Mouse (Mus musculus): ENCODE results near the gene Tcte3. TPM values are rescaled to one million over a fixed set of nuclear protein-coding genes. Genes with fewer than 3 reads are reported as not detected.
"Not testable (repeated sequence)": the region's sequence is repeated elsewhere in the genome, so short reads cannot be mapped to it uniquely, and the experiment has no call there.

The Tcte3 gene
- 0.46 and 1.1 TPM in 2 replicates for polyA plus RNA-seq (2014; fragmentation: Nextera tagmentation; extraction: Ambion mirVana)

GRCm38 (mm10) chr17:15041175-15041729, at the start of gene Tcte3, which contains the start of the genes Ermard and Gm3448:
Tcte3 (minus strand) TSS chr17:15041488.
Ermard (plus strand) TSS chr17:15041208.
Gm3448 (minus strand) TSS chr17:15041537.
- H3K27ac ChIP-seq (replicated peaks; ENCODE audit: low read depth, low read length); H3K27me3 ChIP-seq (ENCODE audit: control insufficient read depth, insufficient read depth, low read length); H3K4me3 ChIP-seq (replicated peaks; ENCODE audit: low read depth, low read length); H3K4me1 ChIP-seq (ENCODE audit: control insufficient read depth, insufficient read depth, low read length); H3K9ac ChIP-seq (replicated peaks; ENCODE audit: low read length); H3K4me2 ChIP-seq (ENCODE audit: low read length); H3K36me3 ChIP-seq (ENCODE audit: control insufficient read depth, insufficient read depth, low read length); DNase-seq; H3K9me3 ChIP-seq (ENCODE audit: control insufficient read depth, low read length): not testable (repeated sequence)
- 0% methylated on average over 7 of the region's 56 CpGs for WGBS
- ATAC-seq (ENCODE audit: low FRiP score, low TSS enrichment), result peak; percentile 98

- H3K4me2 ChIP-seq (ENCODE audit: low read length), result 0 out of 2 replicates have a peak overlapping the region, but pooled peaks have one; percentile 15
- H3K9me3 ChIP-seq (ENCODE audit: control insufficient read depth, low read length), result no peaks in the 10 kb centered on the region
- peak; percentile 71 for DNase-seq
- ATAC-seq (ENCODE audit: low FRiP score, low TSS enrichment), result peak; percentile 78
- peaks cover 16% of the 10 kb centered on the region; the same call in 1 of the 2 replicates for H3K4me1 ChIP-seq (ENCODE audit: control insufficient read depth, insufficient read depth, low read length)
- 0 out of 2 replicates have a peak overlapping the region, but pooled peaks have one; percentile 23 for H3K9ac ChIP-seq (replicated peaks; ENCODE audit: low read length)
- 21% methylated on average over 8 of the region's 8 CpGs for WGBS
- peak overlapping the region; percentile 57 for H3K27ac ChIP-seq (replicated peaks; ENCODE audit: low read depth, low read length)
- H3K27me3 ChIP-seq (ENCODE audit: control insufficient read depth, insufficient read depth, low read length), result no peaks in the 10 kb centered on the region
- no peak overlapping the region for H3K4me3 ChIP-seq (replicated peaks; ENCODE audit: low read depth, low read length)
- H3K36me3 ChIP-seq (ENCODE audit: control insufficient read depth, insufficient read depth, low read length), result no peaks in the 10 kb centered on the region
These were observed 47.3 kb upstream of the Tcte3 start for GRCm38 (mm10) chr17:15088591-15089001.

- ATAC-seq (ENCODE audit: low FRiP score, low TSS enrichment) (peak; percentile 32; the same call in 1 of the 2 replicates), DNase-seq (peak; percentile 45)
- H3K9me3 ChIP-seq (ENCODE audit: control insufficient read depth, low read length), result no peaks in the 10 kb centered on the region
- no peak overlapping the region for H3K4me2 ChIP-seq (ENCODE audit: low read length)
- H3K27me3 ChIP-seq (ENCODE audit: control insufficient read depth, insufficient read depth, low read length), result no peaks in the 10 kb centered on the region
- H3K36me3 ChIP-seq (ENCODE audit: control insufficient read depth, insufficient read depth, low read length), result no peaks in the 10 kb centered on the region
- no peak overlapping the region for H3K9ac ChIP-seq (replicated peaks; ENCODE audit: low read length)
- no peak overlapping the region for H3K4me3 ChIP-seq (replicated peaks; ENCODE audit: low read depth, low read length)
- peaks cover 16% of the 10 kb centered on the region; the same call in 1 of the 2 replicates for H3K4me1 ChIP-seq (ENCODE audit: control insufficient read depth, insufficient read depth, low read length)
- H3K27ac ChIP-seq (replicated peaks; ENCODE audit: low read depth, low read length), result peak overlapping the region; percentile 57
- 20% methylated on average over 2 of the region's 2 CpGs for WGBS
These were observed 46.9 kb upstream of the Tcte3 start for GRCm38 (mm10) chr17:15088166-15088565.

- ATAC-seq (ENCODE audit: low FRiP score, low TSS enrichment) (no peak), DNase-seq (no peak)
- 76% methylated on average over 2 of the region's 2 CpGs for WGBS
- Histone ChIP-seq H3K27me3 (ENCODE audit: control insufficient read depth, insufficient read depth, low read length) (no peaks in the 10 kb centered on the region), H3K27ac (replicated peaks; ENCODE audit: low read depth, low read length) (no peak overlapping the region), H3K36me3 (ENCODE audit: control insufficient read depth, insufficient read depth, low read length) (no peaks in the 10 kb centered on the region), H3K4me2 (ENCODE audit: low read length) (no peak overlapping the region), H3K4me1 (ENCODE audit: control insufficient read depth, insufficient read depth, low read length) (peaks cover 16% of the 10 kb centered on the region; the same call in 1 of the 2 replicates), H3K9ac (replicated peaks; ENCODE audit: low read length) (no peak overlapping the region), H3K4me3 (replicated peaks; ENCODE audit: low read depth, low read length) (no peak overlapping the region), H3K9me3 (ENCODE audit: control insufficient read depth, low read length) (no peaks in the 10 kb centered on the region)
These were observed 43.7 kb upstream of the Tcte3 start for GRCm38 (mm10) chr17:15085006-15085405.

GRCm38 (mm10) chr17:15084226-15084848, 43.0 kb upstream of the Tcte3 start:
- Histone ChIP-seq H3K9me3 (ENCODE audit: control insufficient read depth, low read length) (no peaks in the 10 kb centered on the region), H3K27me3 (ENCODE audit: control insufficient read depth, insufficient read depth, low read length) (no peaks in the 10 kb centered on the region), H3K36me3 (ENCODE audit: control insufficient read depth, insufficient read depth, low read length) (no peaks in the 10 kb centered on the region), H3K27ac (replicated peaks; ENCODE audit: low read depth, low read length) (no peak overlapping the region), H3K4me3 (replicated peaks; ENCODE audit: low read depth, low read length) (no peak overlapping the region), H3K4me1 (ENCODE audit: control insufficient read depth, insufficient read depth, low read length) (peaks cover 16% of the 10 kb centered on the region; the same call in 1 of the 2 replicates), H3K9ac (replicated peaks; ENCODE audit: low read length) (no peak overlapping the region), H3K4me2 (ENCODE audit: low read length) (no peak overlapping the region)
- DNase-seq (peak; percentile 41), ATAC-seq (ENCODE audit: low FRiP score, low TSS enrichment) (peak; percentile 26; the same call in 1 of the 2 replicates)
- 62% methylated on average over 13 of the region's 13 CpGs for WGBS

- DNase-seq, result no peak
- Histone ChIP-seq H3K36me3 (ENCODE audit: control insufficient read depth, insufficient read depth, low read length) (no peaks in the 10 kb centered on the region), H3K9me3 (ENCODE audit: control insufficient read depth, low read length) (no peaks in the 10 kb centered on the region), H3K9ac (replicated peaks; ENCODE audit: low read length) (no peak overlapping the region), H3K4me2 (ENCODE audit: low read length) (no peak overlapping the region), H3K27ac (replicated peaks; ENCODE audit: low read depth, low read length) (no peak overlapping the region), H3K4me3 (replicated peaks; ENCODE audit: low read depth, low read length) (no peak overlapping the region), H3K27me3 (ENCODE audit: control insufficient read depth, insufficient read depth, low read length) (no peaks in the 10 kb centered on the region), H3K4me1 (ENCODE audit: control insufficient read depth, insufficient read depth, low read length) (no peaks in the 10 kb centered on the region)
- 43% methylated on average over 2 of the region's 2 CpGs for WGBS
- ATAC-seq (ENCODE audit: low FRiP score, low TSS enrichment), result no peak
These were observed 36.2 kb upstream of the Tcte3 start for GRCm38 (mm10) chr17:15077536-15077935.

- no peak for DNase-seq
- ATAC-seq (ENCODE audit: low FRiP score, low TSS enrichment), result no peak
- no peak overlapping the region for H3K4me3 ChIP-seq (replicated peaks; ENCODE audit: low read depth, low read length)
- no peaks in the 10 kb centered on the region for H3K36me3 ChIP-seq (ENCODE audit: control insufficient read depth, insufficient read depth, low read length)
- H3K9me3 ChIP-seq (ENCODE audit: control insufficient read depth, low read length), result no peaks in the 10 kb centered on the region
- H3K27me3 ChIP-seq (ENCODE audit: control insufficient read depth, insufficient read depth, low read length), result no peaks in the 10 kb centered on the region
- no peak overlapping the region for H3K4me2 ChIP-seq (ENCODE audit: low read length)
- H3K9ac ChIP-seq (replicated peaks; ENCODE audit: low read length), result no peak overlapping the region
- no peak overlapping the region for H3K27ac ChIP-seq (replicated peaks; ENCODE audit: low read depth, low read length)
- no peaks in the 10 kb centered on the region for H3K4me1 ChIP-seq (ENCODE audit: control insufficient read depth, insufficient read depth, low read length)
- 87% methylated on average over 8 of the region's 8 CpGs for WGBS
These were observed 33.7 kb upstream of the Tcte3 start for GRCm38 (mm10) chr17:15075033-15075432.

- no peak overlapping the region for H3K27ac ChIP-seq (replicated peaks; ENCODE audit: low read depth, low read length)
- WGBS, result 93% methylated on average over 2 of the region's 2 CpGs
- no peaks in the 10 kb centered on the region for H3K9me3 ChIP-seq (ENCODE audit: control insufficient read depth, low read length)
- ATAC-seq (ENCODE audit: low FRiP score, low TSS enrichment) (no peak), DNase-seq (no peak)
- no peak overlapping the region for H3K9ac ChIP-seq (replicated peaks; ENCODE audit: low read length)
- no peaks in the 10 kb centered on the region for H3K27me3 ChIP-seq (ENCODE audit: control insufficient read depth, insufficient read depth, low read length)
- no peaks in the 10 kb centered on the region for H3K4me1 ChIP-seq (ENCODE audit: control insufficient read depth, insufficient read depth, low read length)
- no peak overlapping the region for H3K4me2 ChIP-seq (ENCODE audit: low read length)
- no peaks in the 10 kb centered on the region for H3K36me3 ChIP-seq (ENCODE audit: control insufficient read depth, insufficient read depth, low read length)
- H3K4me3 ChIP-seq (replicated peaks; ENCODE audit: low read depth, low read length), result no peak overlapping the region
These were observed 30.9 kb upstream of the Tcte3 start for GRCm38 (mm10) chr17:15072211-15072610.

GRCm38 (mm10) chr17:15069124-15069523, 27.8 kb upstream of the Tcte3 start:
- Histone ChIP-seq H3K9ac (replicated peaks; ENCODE audit: low read length) (no peak overlapping the region), H3K27me3 (ENCODE audit: control insufficient read depth, insufficient read depth, low read length) (no peaks in the 10 kb centered on the region), H3K4me1 (ENCODE audit: control insufficient read depth, insufficient read depth, low read length) (peaks cover 6% of the 10 kb centered on the region), H3K4me2 (ENCODE audit: low read length) (no peak overlapping the region), H3K4me3 (replicated peaks; ENCODE audit: low read depth, low read length) (no peak overlapping the region), H3K27ac (replicated peaks; ENCODE audit: low read depth, low read length) (no peak overlapping the region), H3K9me3 (ENCODE audit: control insufficient read depth, low read length) (no peaks in the 10 kb centered on the region), H3K36me3 (ENCODE audit: control insufficient read depth, insufficient read depth, low read length) (peaks cover 5% of the 10 kb centered on the region; the same call in 1 of the 2 replicates)
- ATAC-seq (ENCODE audit: low FRiP score, low TSS enrichment), result no peak
- WGBS, result 85% methylated on average over 2 of the region's 2 CpGs
- no peak for DNase-seq
